Mouse (Mus musculus) thymus, postnatal 36 days (tissue): ENCODE data around the gene Cd47.

ENCODE experiments used
- DNase-seq, 2 experiments: peaks; one replicate each; pipeline ENCODE4 v3.0.0; 2022; ENCODE audit warnings: mixed read lengths in 2 of 2

The Cd47 gene

DNA sequence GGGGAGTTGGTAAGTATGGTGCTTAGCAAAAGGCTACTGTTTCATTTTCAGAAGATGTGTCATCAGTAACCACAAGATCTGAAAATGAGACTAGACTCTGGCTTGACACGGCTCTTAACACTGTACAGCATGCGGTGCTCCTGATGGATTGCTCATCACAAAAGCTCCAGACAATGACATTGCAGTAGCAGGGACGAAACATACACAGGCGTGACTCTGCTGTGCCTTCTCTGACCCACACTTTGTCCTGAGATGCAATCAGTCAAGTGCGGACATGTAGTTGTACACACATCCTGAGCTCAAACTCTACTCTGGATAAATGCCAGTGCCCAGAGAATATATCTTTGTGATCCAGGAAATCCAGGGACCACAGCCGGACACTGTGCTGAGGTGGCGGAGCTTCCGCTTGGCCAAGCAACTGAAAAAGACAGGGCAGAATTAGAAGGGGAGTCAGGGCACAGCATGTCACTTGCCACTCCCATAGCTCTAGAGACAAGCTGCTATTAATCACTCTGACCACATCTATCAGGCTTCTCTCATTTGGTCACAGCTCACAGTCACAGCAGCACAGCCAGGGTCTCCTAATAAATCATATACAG lies 151.7 kb downstream of the Cd47 start:
- no peak for DNase-seq

DNA sequence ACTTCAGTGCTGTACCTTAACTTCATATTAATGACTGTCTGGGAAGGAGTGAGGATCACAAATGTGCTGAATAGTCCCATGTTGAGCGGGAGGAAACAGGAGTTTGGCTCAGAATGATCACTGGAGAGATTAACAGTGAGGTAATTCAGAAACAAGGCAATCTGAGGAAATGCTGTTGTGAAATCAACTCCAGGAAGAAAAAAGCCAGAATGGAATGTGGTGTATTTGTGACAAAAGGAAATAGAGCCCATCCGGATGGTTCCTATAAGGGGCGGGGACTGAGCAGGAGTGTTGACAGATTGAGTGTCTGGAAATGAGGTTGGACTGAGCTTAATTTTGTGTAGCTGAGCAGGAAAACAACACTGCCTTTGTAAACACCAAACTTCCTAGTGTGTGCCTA lies 153.5 kb downstream of the Cd47 start:
- DNase-seq = no peak

DNA sequence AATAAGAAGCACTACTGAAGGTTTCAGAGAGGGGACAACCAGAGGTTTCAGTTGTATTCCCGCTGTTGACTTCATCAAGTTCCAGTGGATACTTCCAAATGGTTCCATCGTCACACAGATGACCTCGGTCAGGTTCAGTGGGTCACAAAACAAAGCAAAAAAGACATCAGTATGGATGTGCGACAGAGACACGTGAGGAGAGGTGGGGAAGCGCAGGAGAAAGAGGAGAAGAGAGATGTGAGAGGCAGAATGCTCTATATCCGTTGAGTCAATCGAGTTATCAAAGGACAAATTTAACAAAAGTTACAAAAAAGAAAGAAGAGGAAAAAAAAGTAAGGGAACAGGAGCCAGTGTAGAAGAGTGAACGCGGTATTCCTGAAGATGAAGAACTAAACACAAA lies 154.6 kb downstream of the Cd47 start:
- no peak for DNase-seq

DNA sequence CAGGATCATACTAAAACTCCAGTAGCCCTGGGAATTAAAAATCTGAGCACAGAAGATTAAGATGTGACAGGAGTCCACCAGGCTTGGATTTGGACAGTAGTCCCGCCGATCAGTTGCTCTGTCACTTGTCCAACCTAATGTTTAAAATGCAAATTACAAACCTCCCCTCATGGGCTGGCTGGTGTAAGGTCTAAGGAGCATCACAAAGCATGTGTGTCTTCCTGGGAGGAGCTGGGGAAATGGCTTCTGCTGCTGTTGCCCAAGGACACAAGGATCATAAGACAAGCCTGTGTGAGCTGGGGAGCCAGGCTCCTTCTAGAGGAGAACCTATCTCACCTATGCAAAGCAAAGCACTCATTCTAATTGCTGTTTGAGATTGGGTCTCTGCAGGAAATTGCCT lies 155.0 kb downstream of the Cd47 start:
- DNase-seq = no peak

DNA sequence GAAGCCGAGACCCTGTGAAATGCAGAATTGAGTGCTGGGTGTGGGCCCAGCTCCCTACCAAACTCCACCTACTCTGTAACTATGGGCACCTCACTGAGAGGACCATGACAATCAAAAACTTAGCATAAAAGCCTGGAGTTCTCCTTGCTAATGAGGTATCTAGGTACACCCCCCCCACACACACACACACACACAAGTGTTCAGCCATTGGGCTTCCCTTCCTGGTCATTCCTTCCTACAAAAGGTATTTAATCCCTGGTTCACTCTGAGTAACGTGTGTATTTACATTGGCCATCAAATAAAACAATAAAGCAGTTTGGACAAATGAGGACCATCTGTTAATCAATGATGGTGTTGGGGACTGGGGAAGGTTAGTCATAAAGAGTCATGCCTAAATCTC lies 155.6 kb downstream of the Cd47 start:
- DNase-seq = no peak

DNA sequence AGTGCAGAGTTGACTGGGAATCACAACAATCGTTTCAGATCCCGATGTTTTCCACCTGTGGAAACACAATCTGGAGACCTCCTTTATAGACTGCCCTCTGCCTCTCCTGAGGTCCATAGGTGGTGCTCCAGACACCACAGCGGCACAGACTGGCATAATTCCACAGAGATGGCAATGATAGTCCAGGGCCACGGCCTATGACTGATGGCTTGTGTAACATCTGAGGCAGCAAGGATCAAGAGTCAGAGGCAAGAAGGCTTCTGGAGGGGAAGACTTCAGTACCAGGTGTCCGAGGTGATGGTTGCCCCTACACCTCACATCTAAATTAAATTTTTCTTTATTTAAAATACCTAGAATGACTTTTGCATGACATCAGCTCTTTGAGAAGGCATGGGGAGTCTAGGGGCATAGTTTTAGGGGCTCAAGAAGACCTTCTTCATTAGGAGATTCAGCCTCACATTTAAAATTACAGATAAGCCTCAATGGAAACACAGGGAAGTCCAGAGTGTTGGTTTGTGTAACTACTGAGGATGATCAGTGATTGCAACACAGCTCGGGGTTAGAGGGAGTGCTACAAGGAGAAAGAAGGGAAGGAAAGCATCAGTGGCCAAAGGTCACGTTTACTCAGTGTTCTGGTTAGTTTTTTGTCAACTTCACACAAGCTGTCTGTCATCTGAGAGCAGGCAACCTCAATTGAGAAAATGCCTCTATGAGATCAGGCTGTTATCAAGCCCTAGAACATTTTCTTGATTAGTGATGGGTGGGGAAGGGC lies 156.4 kb downstream of the Cd47 start:
- DNase-seq = no peak

DNA sequence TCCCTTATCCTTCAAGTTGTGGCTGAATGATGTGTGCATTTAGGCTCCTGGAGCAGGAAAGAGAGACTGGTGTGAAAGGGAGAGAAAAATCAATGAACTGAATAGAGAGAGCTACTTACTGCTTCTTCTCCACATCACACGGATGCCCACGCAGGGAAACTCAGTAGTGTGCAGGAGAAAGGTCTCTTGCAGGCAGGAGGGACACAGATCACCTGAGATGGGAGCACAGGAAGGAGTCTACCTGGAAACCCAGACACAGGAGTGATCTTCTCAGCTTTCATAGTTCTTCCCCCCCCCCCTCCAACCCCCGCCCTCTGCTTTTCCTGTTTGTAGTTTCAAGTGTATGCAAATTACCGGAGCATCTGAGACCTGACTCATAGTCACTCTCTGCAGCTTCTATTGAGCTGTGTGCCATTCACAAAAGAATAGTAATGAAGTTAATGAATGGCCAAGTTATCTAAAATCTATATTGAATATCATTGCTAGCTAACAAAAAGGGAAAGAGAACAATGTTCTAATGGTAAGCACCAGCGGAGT lies 158.6 kb downstream of the Cd47 start:
- DNase-seq = no peak

DNA sequence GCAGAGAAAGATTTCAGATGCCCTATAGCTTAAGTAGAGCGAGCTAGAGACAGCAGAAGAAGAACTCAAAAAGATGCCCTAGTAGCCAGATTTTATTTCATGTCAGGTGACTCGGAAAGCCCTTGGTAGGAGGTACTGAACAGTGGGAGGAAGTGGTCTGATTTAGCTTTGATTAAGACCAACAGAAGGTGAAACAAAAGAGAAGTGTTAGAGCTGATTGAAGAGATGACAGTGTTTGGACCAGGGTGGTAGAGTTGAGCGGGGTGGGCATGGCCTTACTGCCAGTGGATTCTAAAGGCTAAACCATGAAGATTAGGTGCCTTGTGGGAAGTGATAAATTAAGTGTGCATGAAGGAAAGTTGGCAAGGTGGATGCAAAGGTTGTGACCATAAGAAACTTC lies 162.0 kb downstream of the Cd47 start:
- no peak for DNase-seq

DNA sequence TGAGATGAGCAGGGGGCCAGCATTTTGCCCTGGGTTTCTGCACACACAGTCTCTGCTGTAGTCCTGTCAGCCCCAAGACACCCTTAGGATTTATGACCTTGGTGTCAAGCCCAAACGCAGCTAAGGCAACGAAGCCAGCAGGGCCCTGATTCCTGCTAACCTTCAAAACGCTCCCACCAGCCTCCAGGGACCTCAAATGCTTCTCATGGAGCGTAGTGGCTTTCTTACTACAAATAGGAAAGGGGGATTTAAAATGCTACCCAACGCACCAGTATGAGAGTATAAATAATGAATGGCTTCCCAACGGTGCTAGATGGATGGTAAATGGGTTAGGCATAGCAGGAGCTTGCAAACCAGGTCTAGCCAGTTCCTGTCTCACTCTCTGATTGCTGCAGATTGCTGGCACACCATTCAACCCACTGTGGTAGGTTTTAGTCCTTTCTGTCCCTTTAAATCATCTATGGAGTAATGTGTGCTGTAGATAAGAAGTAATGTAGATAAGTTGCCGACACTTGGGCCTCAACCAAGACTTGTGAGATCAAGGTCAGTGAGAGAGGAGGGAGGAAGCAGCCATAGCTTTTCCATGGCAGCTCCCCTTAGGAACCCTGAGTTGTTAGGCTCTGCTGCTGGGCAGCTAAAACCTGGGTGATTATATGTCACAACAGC lies 164.1 kb downstream of the Cd47 start:
- DNase-seq = no peak
